Mouse (Mus musculus): ENCODE data around the gene Ttc39d.

GRCm38 (mm10) chr17:80183615-80184014, 23.6 kb upstream of the Ttc39d start:
- no peak for TF ChIP-seq CTCF (IDR thresholded peaks at IDR 0.05; ENCODE audit: borderline replicate concordance, insufficient read depth, low read length)
- no peak for TF ChIP-seq POLR2A (IDR thresholded peaks at IDR 0.05; ENCODE audit: low read depth, low read length)

Measured in embryonic fibroblast, embryonic 13.5 days (primary cell).